Mouse (Mus musculus) heart, adult 2 months (tissue): ENCODE data around the gene Oas1g.
"Not testable (repeated sequence)": the region's sequence is repeated elsewhere in the genome, so short reads cannot be mapped to it uniquely, and the experiment has no call there.

Experiments
- CTCF ChIP-seq: fragments of 200-600 bp; IDR thresholded peaks from 2 replicates; pipeline ENCODE4 v1.8.1; 2022; ENCODE audit warnings: antibody characterized with exemption, mild to moderate bottlenecking, moderate library complexity
- EP300 ChIP-seq: fragments of 200-500 bp; IDR thresholded peaks from 2 replicates; pipeline ENCODE4 v1.6.1; 2011; ENCODE audit warnings: low read depth, low read length, control low read depth; ENCODE audit not compliant: insufficient read depth
- POLR2A ChIP-seq: fragments of 200-500 bp; IDR thresholded peaks from 2 replicates; pipeline ENCODE4 v1.6.1; 2011; ENCODE audit warnings: mild to moderate bottlenecking, low read depth, low read length, control low read depth; ENCODE audit not compliant: insufficient read depth

DNA sequence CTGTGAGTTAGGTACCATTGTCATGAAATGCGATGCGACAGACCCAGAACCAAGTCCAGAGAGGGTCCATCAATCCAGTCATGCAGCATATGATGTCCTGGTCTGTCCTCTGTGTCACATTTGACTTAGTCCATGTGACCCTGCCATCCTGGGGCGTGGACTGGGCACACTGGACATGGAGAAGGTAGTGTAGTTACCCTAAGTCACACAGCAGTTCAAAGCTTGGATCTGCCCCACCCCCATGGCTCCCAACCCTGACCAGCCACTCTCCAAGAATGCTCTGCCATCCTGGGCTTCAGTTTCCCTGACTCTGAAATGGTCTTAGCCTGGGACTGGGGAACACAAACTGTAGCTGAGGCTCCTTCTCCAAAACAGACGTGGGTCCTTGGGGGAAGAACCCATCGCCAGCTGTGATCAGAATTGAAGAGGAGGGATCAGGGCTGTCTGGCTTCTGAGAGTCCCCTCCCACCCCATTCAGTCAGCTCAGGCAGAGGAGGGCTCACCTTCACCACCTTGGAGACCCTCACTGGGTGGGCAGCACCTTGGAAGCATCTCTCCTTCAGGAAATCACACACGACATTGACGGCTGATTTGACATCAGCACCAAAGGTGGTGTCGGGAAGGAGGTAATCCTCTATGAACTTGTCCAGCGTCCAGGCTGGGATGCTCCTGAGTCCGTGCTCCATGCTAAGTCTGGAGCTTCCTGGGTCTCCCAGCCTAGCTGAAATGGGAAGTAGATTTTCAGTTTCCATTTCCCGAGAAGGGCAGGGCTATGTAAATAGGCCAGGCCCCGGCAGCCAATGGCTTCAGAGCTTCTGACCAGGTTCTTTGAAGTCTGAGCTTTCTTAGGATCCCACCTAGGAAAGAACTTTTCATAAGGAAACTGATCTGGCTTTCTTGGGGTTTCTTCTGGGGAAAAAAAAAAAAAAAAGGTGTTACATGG, 19.6 kb upstream of the Oas1g start, which contains the start of gene Oas1a:
- not testable (repeated sequence) for TF ChIP-seq CTCF, POLR2A, EP300
